Mouse (Mus musculus) olfactory bulb, adult 2 months (tissue): ENCODE data around the gene Pde12.

Experiments
- CTCF ChIP-seq: fragments of 200-500 bp; IDR thresholded peaks from 2 replicates; pipeline ENCODE4 v1.5.1; 2012; ENCODE audit warnings: low read depth, mild to moderate bottlenecking, low read length, moderate library complexity; ENCODE audit not compliant: insufficient read depth
- POLR2A ChIP-seq: fragments of 200-500 bp; IDR thresholded peaks from 2 replicates; pipeline ENCODE4 v1.6.1; 2012; ENCODE audit warnings: mild to moderate bottlenecking, low read depth, low read length, moderate library complexity; ENCODE audit not compliant: insufficient read depth

GRCm38 (mm10) chr14:26691363-26691762, 21.7 kb upstream of the Pde12 start:
- TF ChIP-seq CTCF: no peak
- TF ChIP-seq POLR2A: no peak
